Mouse (Mus musculus): Measurements from ENCODE around the gene Tgif2.
"Not testable (repeated sequence)": the region's sequence is repeated elsewhere in the genome, so short reads cannot be mapped to it uniquely, and the experiment has no call there.

Gene Tgif2

DNA sequence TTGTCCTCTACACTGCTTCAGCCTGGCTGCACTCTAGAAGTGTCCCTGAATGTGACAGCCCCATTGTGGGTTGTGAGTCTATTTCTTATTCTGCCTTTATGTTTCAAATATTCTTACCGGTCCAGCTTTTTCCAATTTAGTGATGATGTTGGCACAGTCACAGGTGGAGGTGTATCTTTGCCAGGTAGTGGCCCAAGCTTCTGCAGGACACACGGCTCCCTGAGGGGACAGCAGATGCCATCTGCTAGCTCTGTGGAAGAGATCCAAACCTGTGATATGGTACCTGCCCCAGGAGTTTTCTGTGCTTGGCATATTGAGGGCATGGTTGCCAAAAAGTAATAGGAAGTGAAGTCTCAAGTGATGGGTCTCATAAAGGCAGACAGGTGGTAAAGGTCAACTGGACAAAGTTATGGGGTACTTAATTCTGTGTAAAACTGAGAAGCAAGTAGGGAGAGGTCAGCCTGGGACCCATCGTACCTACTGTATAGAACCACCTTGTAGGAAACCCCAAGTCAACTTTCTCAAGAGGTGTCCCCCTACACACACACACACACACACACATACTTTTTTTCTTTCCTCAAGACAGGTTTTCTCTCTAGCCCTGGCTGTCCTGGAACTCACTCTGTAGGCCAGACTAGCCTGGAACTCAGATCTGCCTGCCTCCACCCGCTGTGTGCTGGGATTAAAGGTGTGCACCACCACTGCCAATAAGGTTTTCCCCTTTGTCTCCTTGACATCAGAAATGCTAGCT lies 35.1 kb downstream of the Tgif2 start:
- in situ Hi-C loops (cut with MseI, MboI), result no loop called here

DNA sequence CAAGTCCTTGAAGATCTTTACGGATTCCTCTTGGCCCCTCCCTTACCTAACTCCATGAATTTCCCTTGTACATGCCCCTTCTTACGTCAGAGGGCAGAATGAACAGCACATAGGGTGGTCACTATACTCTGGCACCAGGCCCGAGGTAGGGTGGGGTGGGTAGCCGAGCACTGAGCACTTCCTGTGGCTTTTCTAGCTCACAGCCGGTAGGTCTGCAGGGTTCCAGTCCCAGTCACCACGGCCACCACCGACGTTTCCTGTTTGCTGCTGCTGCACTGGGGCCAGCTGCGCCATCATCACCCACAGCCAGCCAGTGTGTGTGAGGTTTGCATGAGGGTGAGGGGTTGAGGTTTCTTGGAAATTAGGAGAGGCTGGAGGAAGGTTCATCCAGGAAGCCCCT lies 37.9 kb downstream of the Tgif2 start:
- in situ Hi-C loops (cut with MseI, MboI), result no loop called here

- in situ Hi-C loops (cut with MseI, MboI), result no loop called here
Measured at GRCm38 (mm10) chr2:156879541-156879940, 39.7 kb downstream of the Tgif2 start.

DNA sequence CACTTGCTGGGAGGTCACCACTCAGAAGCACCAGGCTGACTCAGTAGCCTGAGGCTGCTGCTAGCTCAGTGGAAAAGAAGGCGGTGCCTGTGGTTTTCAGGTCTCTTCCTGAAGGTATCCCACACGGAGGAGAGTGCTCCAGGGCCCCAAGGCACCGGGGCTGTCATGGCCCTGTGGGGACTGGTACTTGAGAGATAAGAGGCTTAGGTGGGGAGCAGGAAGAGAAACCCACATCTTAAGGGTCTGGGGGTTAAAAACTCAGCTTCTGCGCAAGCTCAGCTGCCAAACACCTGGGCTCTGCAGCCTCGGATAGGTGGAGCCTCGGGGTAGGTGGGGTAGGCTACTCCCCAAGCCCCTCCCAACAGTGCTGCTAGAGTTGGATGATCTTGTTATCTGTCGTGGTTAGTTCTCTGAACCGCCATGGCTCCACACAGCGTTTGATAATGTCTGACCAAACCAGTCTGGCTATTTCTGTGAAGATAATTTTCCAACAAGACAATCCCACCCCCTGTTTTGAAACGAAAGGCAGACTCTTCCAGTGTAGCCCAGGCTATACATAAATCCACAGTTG lies 42.7 kb downstream of the Tgif2 start:
- in situ Hi-C loops (cut with MseI, MboI), result no loop called here

GRCm38 (mm10) chr2:156884396-156885211 lies 44.8 kb downstream of the Tgif2 start:
- in situ Hi-C loops (cut with MseI, MboI), result no loop called here

GRCm38 (mm10) chr2:156885666-156886065 lies 45.9 kb downstream of the Tgif2 start:
- in situ Hi-C loops (cut with MseI, MboI), result not testable (repeated sequence)

DNA sequence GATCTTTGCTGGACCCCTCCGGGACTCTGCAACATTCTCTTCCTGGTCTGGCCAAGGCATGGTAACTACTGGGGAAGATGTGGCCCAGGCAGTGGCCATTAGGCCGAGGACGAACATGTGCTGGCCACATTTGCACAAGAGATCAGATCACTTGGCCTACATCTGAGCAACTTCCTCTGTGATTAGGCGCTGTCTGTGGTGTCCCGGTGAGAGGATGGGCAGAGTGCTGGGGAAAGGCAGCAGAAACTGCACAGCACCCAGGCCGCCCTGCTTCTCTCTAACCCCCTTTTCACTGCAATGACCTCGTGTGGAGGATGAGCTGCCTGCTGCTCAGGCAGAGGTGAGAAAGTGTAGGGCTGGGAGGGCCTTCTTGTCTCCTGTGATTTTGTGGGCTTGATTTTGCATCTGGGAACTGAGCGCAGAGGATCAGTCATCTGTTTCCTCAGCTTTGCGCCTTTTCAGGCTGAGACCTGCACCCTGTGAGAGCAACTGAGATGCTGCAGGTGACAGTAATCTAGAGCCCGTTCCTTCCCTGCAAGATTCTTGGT lies 46.4 kb downstream of the Tgif2 start:
- in situ Hi-C loops (cut with MseI, MboI), result no loop called here

GRCm38 (mm10) chr2:156887017-156887416 lies 47.2 kb downstream of the Tgif2 start, which contains the start of gene Sla2:
TSS of gene Sla2 (minus strand) at chr2:156887192.
- in situ Hi-C loops (cut with MseI, MboI), result no loop called here

GRCm38 (mm10) chr2:156888490-156888889 lies 48.7 kb downstream of the Tgif2 start:
- in situ Hi-C loops (cut with MseI, MboI), result no loop called here

GRCm38 (mm10) chr2:156892240-156892639 lies 52.4 kb downstream of the Tgif2 start:
- in situ Hi-C loops (cut with MseI, MboI), result no loop called here

GRCm38 (mm10) chr2:156892821-156893220 lies 53.0 kb downstream of the Tgif2 start:
- in situ Hi-C loops (cut with MseI, MboI), result no loop called here

GRCm38 (mm10) chr2:156894496-156895265 lies 54.9 kb downstream of the Tgif2 start:
- in situ Hi-C loops (cut with MseI, MboI), result no loop called here

- in situ Hi-C loops (cut with MseI, MboI), result no loop called here
Measured at GRCm38 (mm10) chr2:156896384-156896914, 56.6 kb downstream of the Tgif2 start.

DNA sequence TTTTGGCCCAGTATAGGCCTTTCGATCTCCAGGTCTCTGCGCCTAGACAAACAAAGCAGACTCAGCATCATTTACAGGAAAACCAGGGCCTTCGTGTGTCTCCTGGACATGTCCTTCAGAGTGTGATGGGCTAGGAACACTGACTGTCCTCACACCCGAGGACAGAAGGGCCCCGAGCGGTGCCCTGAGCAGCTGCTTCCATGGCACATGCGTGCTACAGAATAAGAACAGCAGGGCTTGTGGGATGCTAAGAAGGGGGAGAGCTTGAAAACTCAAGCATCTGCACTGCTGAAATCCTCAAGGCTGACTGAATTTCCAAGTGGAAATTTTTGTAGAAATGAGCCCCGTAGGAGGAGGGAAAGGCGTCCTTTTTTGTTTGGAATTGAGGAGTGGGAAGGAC lies 57.2 kb downstream of the Tgif2 start:
- in situ Hi-C loops (cut with MseI, MboI), result no loop called here

- in situ Hi-C loops (cut with MseI, MboI), result no loop called here
Measured at GRCm38 (mm10) chr2:156898374-156898773, 58.6 kb downstream of the Tgif2 start.

DNA sequence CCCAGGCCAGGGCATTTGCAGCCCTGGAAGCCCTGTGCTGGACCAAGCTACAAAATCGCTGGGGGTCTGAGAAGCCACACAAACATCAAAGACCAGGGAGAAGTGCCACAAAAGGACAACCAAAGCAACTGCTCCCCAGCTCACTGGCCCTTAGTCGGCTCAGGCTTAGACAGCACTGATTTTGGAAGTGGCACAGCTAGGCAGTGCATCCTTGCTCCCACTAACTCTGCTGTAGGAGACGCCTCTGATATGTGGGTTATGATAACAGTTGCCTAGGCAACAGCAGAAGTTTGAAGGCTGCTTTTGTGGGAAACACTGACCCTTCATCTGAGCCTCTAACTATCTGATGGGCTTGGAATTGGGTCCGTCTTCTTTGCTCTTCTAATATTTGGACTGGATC lies 59.4 kb downstream of the Tgif2 start:
- in situ Hi-C loops (cut with MseI, MboI), result no loop called here

DNA sequence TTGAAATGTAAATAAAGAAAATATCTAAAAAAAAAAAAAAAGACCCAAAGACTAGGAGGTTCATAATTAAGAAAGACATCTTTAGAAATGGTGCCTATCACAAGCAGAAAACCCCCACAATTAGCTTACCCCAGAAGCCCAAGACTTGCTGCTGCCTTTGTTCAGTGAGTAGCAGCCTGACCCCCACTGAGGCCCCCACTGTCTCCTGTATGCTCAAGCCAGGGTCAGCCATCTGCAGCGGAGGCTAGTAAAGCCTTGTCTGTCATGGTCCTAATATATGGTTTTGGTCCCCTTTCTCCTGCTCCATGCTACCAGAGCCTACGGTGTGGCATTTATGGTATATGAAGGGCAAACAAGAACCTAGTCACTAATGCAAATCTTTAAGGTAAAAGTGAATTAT lies 61.5 kb downstream of the Tgif2 start:
- in situ Hi-C loops (cut with MseI, MboI), result loop anchor here in 1 of 2 experiments (10.0 kb wide), 1 partner anchor 133 kb away; no protein-coding TSS in a partner anchor

- in situ Hi-C loops (cut with MseI, MboI), result loop anchor here in 1 of 2 experiments (10.0 kb wide), 1 partner anchor 133 kb away; no protein-coding TSS in a partner anchor
Measured at GRCm38 (mm10) chr2:156901883-156902282, 62.1 kb downstream of the Tgif2 start.

DNA sequence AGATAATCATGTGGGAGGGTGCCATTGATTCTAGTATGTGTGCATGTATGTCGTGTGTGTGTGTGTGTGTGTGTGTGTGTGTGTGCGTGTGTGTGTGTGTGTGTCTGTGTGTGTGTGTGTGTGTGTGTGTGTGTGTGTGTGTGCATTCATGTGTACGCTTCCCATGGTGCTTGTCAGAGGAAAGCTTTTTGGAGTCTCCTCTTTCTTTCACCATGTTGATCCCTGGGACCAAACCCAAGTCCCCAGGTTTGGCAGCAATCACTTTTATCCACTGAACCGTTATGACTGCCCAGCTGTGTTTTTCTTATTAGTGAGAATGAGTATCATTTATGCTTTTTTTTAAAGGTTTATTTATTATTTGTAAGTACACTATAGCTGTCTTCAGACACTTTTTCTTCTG lies 62.6 kb downstream of the Tgif2 start:
- in situ Hi-C loops (cut with MseI, MboI), result loop anchor here in 1 of 2 experiments (10.0 kb wide), 1 partner anchor 132 kb away; no protein-coding TSS in a partner anchor

DNA sequence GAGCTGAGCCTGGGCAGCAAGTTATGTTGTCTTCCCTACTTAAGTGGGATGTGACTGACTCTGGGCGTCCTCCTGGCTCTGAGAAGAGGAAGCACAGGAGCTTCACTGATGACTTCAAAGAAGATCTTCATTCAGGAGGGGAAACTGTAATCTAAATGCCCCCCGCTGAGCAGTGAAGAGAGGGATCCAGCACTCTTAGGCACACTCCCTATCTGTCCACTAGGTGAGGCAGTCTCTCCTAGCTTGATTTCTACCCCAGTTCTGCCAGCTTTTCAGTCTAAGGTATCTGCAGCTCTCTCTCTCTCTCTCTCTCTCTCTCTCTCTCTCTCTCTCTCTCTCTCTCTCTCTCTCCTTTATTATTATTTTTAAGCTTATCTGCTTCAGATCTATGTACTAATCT lies 63.6 kb downstream of the Tgif2 start:
- in situ Hi-C loops (cut with MseI, MboI), result loop anchor here in 1 of 2 experiments (10.0 kb wide), 1 partner anchor 131 kb away; no protein-coding TSS in a partner anchor
